Mouse (Mus musculus) megakaryocyte, embryonic 14.5 days (primary cell): Measurements from ENCODE around the gene B3gat3.

Experiments
- FLI1 ChIP-seq: IDR thresholded peaks from 2 replicates; pipeline ENCODE4 v1.6.1; 2012; ENCODE audit warnings: low read length, inconsistent platforms, mixed read lengths
- GATA1 ChIP-seq: IDR thresholded peaks from 3 replicates; pipeline ENCODE4 v1.6.1; 2012; ENCODE audit warnings: mixed read lengths, low read length, inconsistent platforms, borderline replicate concordance

DNA sequence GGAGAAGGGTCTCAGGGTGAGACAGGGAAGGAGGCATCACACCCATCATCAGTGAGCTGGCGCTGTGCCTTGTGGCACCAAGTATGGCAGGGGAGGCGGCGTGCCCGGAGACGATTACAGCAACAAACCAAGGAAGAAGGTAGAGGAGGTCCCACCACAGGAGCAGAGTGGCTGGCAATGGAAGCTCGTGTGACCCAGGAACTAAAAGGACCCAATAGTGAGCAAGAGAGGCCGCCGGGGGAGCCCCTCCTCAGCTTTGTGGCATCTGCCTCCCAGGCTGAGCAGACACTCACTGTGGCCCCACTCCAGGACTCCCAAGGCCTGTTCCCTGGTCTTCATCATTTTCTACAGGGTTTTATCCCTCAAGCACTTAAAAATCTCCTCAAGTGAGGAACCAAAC is 45.6 kb downstream of the B3gat3 start:
- TF ChIP-seq GATA1 (no peak), FLI1 (no peak)
